Mouse (Mus musculus) midbrain, embryonic 15.5 days (tissue): Measurements from ENCODE around the gene Odc1. TPM values are rescaled to one million over a fixed set of nuclear protein-coding genes. Genes with fewer than 3 reads are reported as not detected.

Experiments used
- ATAC-seq: fragments of 200-750 bp; cut with Nextera tagmentation; replicated peaks from 2 replicates; pipeline ENCODE4 v1.8.0; 2017; ENCODE audit warnings: moderate TSS enrichment
- H3K27ac ChIP-seq: fragments of 300-500 bp; sonication (generic); 2 replicates; pipeline ENCODE4 v1.5.1; 2015; ENCODE audit warnings: mild to moderate bottlenecking, inconsistent platforms
- H3K27me3 ChIP-seq: fragments of 300-500 bp; sonication (generic); replicated peaks from 2 replicates; pipeline ENCODE4 v1.6.1; 2015; ENCODE audit warnings: inconsistent platforms
- H3K36me3 ChIP-seq: fragments of 300-500 bp; sonication (generic); replicated peaks from 2 replicates; pipeline ENCODE4 v1.6.1; 2015; ENCODE audit warnings: inconsistent platforms
- H3K4me1 ChIP-seq: fragments of 300-500 bp; sonication (generic); 2 replicates; pipeline ENCODE4 v1.6.1; 2015; ENCODE audit warnings: inconsistent platforms
- H3K4me2 ChIP-seq: fragments of 300-500 bp; sonication (generic); 2 replicates; pipeline ENCODE4 v1.6.1; 2015; ENCODE audit warnings: inconsistent platforms, mild to moderate bottlenecking, moderate library complexity
- H3K4me3 ChIP-seq: fragments of 300-500 bp; sonication (generic); 2 replicates; pipeline ENCODE4 v1.5.1; 2015; ENCODE audit warnings: mild to moderate bottlenecking, inconsistent platforms
- H3K9ac ChIP-seq: fragments of 300-500 bp; sonication (generic); 2 replicates; pipeline ENCODE4 v1.6.1; 2015; ENCODE audit warnings: mild to moderate bottlenecking, inconsistent platforms
- H3K9me3 ChIP-seq: fragments of 300-500 bp; sonication (generic); 2 replicates; pipeline ENCODE4 v1.6.1; 2016; ENCODE audit warnings: inconsistent platforms
- WGBS: fragments of 180-500 bp; shearing (Covaris S2); methylation state at CpG from one replicate; pipeline ENCODE4 v1.1.7; 2015; ENCODE audit warnings: mixed read lengths; 5-methylcytosine and 5-hydroxymethylcytosine counted together
- polyA plus RNA-seq: library from polyadenylated mRNA; unstranded; fragments of >200 nt; fragmentation: Nextera tagmentation; extraction: Ambion mirVana; gene quantifications from 2 replicates; pipeline ENCODE4 v1.2.1, GENCODE M21; 2015

Odc1 gene
- polyA plus RNA-seq, 1 experiment from 2014 or later: 138 TPM

GRCm38 (mm10) chr12:17575156-17575910 lies 30.7 kb downstream of the Odc1 start:
- Histone ChIP-seq H3K9me3 (no peaks in the 10 kb centered on the region), H3K27me3 (no peaks in the 10 kb centered on the region), H3K4me2 (no peak overlapping the region), H3K4me3 (no peak overlapping the region), H3K9ac (no peak overlapping the region), H3K27ac (no peak overlapping the region), H3K4me1 (0 out of 2 replicates have a peak, but pooled peaks cover 11% of the 10 kb centered on the region), H3K36me3 (no peaks in the 10 kb centered on the region)
- 64% methylated on average over 5 of the region's 5 CpGs for WGBS
- 0 out of 2 replicates have a peak, but pooled peaks have one; percentile 7 for ATAC-seq

- Histone ChIP-seq H3K9ac (no peak overlapping the region), H3K27ac (no peak overlapping the region)
- 8% methylated on average over 6 of the region's 6 CpGs for WGBS
These were observed 31.4 kb downstream of the Odc1 start for GRCm38 (mm10) chr12:17576041-17576440.

GRCm38 (mm10) chr12:17578601-17579000 lies 34.0 kb downstream of the Odc1 start:
- no peak overlapping the region for H3K27ac ChIP-seq
- no peak overlapping the region for H3K9ac ChIP-seq
- H3K4me1 ChIP-seq: 0 out of 2 replicates have a peak, but pooled peaks cover 11% of the 10 kb centered on the region
- ATAC-seq: no peak
- no peaks in the 10 kb centered on the region for H3K27me3 ChIP-seq
- H3K4me3 ChIP-seq: no peak overlapping the region
- WGBS: 56% methylated on average over 4 of the region's 4 CpGs
- H3K4me2 ChIP-seq: no peak overlapping the region
- H3K36me3 ChIP-seq: no peaks in the 10 kb centered on the region
- H3K9me3 ChIP-seq: no peaks in the 10 kb centered on the region

More at GRCm38 (mm10) chr12:17576041-17576440, 31.4 kb downstream of the Odc1 start:
- H3K4me1 ChIP-seq: 0 out of 2 replicates have a peak, but pooled peaks cover 11% of the 10 kb centered on the region
- no peaks in the 10 kb centered on the region for H3K9me3 ChIP-seq
- no peak overlapping the region for H3K4me2 ChIP-seq
- no peak overlapping the region for H3K4me3 ChIP-seq
- H3K27me3 ChIP-seq: no peaks in the 10 kb centered on the region
- H3K36me3 ChIP-seq: no peaks in the 10 kb centered on the region
- 0 out of 2 replicates have a peak, but pooled peaks have one; percentile 53 for ATAC-seq

GRCm38 (mm10) chr12:17581001-17581400 lies 36.4 kb downstream of the Odc1 start:
- no peak overlapping the region for H3K4me2 ChIP-seq
- H3K36me3 ChIP-seq: no peaks in the 10 kb centered on the region
- H3K27me3 ChIP-seq: no peaks in the 10 kb centered on the region
- H3K4me3 ChIP-seq: no peak overlapping the region
- no peaks in the 10 kb centered on the region for H3K9me3 ChIP-seq
- 0 out of 2 replicates have a peak, but pooled peaks cover 5% of the 10 kb centered on the region for H3K4me1 ChIP-seq
- WGBS: 67% methylated on average over 6 of the region's 6 CpGs
- no peak overlapping the region for H3K27ac ChIP-seq
- no peak overlapping the region for H3K9ac ChIP-seq
- no peak for ATAC-seq

- no peak for ATAC-seq
- Histone ChIP-seq H3K9me3 (no peaks in the 10 kb centered on the region), H3K4me2 (no peak overlapping the region), H3K4me1 (no peaks in the 10 kb centered on the region), H3K9ac (no peak overlapping the region), H3K4me3 (no peak overlapping the region), H3K27me3 (no peaks in the 10 kb centered on the region), H3K36me3 (no peaks in the 10 kb centered on the region), H3K27ac (no peak overlapping the region)
- 92% methylated on average over 4 of the region's 4 CpGs for WGBS
These were observed 37.8 kb downstream of the Odc1 start for GRCm38 (mm10) chr12:17582406-17582805.

- no peaks in the 10 kb centered on the region for H3K36me3 ChIP-seq
- no peaks in the 10 kb centered on the region for H3K27me3 ChIP-seq
- ATAC-seq: peak; percentile 81
- H3K4me3 ChIP-seq: no peak overlapping the region
- no peak overlapping the region for H3K4me2 ChIP-seq
- H3K27ac ChIP-seq: no peak overlapping the region
- H3K9me3 ChIP-seq: no peaks in the 10 kb centered on the region
- WGBS: 29% methylated on average over 3 of the region's 3 CpGs
- no peak overlapping the region for H3K9ac ChIP-seq
- H3K4me1 ChIP-seq: no peaks in the 10 kb centered on the region
These were observed 39.3 kb downstream of the Odc1 start for GRCm38 (mm10) chr12:17583860-17584259.

GRCm38 (mm10) chr12:17586011-17586410 lies 41.4 kb downstream of the Odc1 start:
- Histone ChIP-seq H3K9me3 (no peaks in the 10 kb centered on the region), H3K36me3 (no peaks in the 10 kb centered on the region), H3K27ac (no peak overlapping the region), H3K27me3 (no peaks in the 10 kb centered on the region), H3K4me1 (no peaks in the 10 kb centered on the region), H3K9ac (no peak overlapping the region), H3K4me2 (no peak overlapping the region), H3K4me3 (no peak overlapping the region)
- no peak for ATAC-seq
- 86% methylated on average over 3 of the region's 3 CpGs for WGBS

- Histone ChIP-seq H3K9ac (no peak overlapping the region), H3K4me1 (no peaks in the 10 kb centered on the region), H3K36me3 (no peaks in the 10 kb centered on the region), H3K27ac (no peak overlapping the region), H3K27me3 (no peaks in the 10 kb centered on the region), H3K4me3 (no peak overlapping the region), H3K4me2 (no peak overlapping the region), H3K9me3 (no peaks in the 10 kb centered on the region)
- no peak for ATAC-seq
- WGBS: 85% methylated on average over 3 of the region's 3 CpGs
These were observed 43.8 kb downstream of the Odc1 start for GRCm38 (mm10) chr12:17588436-17588835.

- H3K27me3 ChIP-seq: no peaks in the 10 kb centered on the region
- 94% methylated on average over 7 of the region's 7 CpGs for WGBS
- no peak overlapping the region for H3K27ac ChIP-seq
- no peak overlapping the region for H3K9ac ChIP-seq
- ATAC-seq: no peak
- H3K9me3 ChIP-seq: no peaks in the 10 kb centered on the region
- H3K4me1 ChIP-seq: no peaks in the 10 kb centered on the region
- no peak overlapping the region for H3K4me3 ChIP-seq
- no peak overlapping the region for H3K4me2 ChIP-seq
- H3K36me3 ChIP-seq: no peaks in the 10 kb centered on the region
These were observed 44.5 kb downstream of the Odc1 start for GRCm38 (mm10) chr12:17588906-17589612.

- Histone ChIP-seq H3K27ac (no peak overlapping the region), H3K4me3 (no peak overlapping the region), H3K9ac (no peak overlapping the region), H3K9me3 (no peaks in the 10 kb centered on the region), H3K4me1 (no peaks in the 10 kb centered on the region), H3K27me3 (no peaks in the 10 kb centered on the region), H3K36me3 (no peaks in the 10 kb centered on the region), H3K4me2 (no peak overlapping the region)
- no peak for ATAC-seq
- WGBS: 87% methylated on average over 4 of the region's 4 CpGs
These were observed 46.7 kb downstream of the Odc1 start for GRCm38 (mm10) chr12:17591249-17591648.

- H3K27me3 ChIP-seq: no peaks in the 10 kb centered on the region
- no peak overlapping the region for H3K4me2 ChIP-seq
- H3K9me3 ChIP-seq: no peaks in the 10 kb centered on the region
- no peak overlapping the region for H3K27ac ChIP-seq
- ATAC-seq: no peak
- 94% methylated on average over 2 of the region's 2 CpGs for WGBS
- no peak overlapping the region for H3K4me3 ChIP-seq
- H3K36me3 ChIP-seq: no peaks in the 10 kb centered on the region
- H3K9ac ChIP-seq: no peak overlapping the region
- no peaks in the 10 kb centered on the region for H3K4me1 ChIP-seq
These were observed 49.4 kb downstream of the Odc1 start for GRCm38 (mm10) chr12:17593956-17594355.

- H3K9ac ChIP-seq: no peak overlapping the region
- H3K27ac ChIP-seq: no peak overlapping the region
- H3K36me3 ChIP-seq: no peaks in the 10 kb centered on the region
- H3K27me3 ChIP-seq: no peaks in the 10 kb centered on the region
- no peaks in the 10 kb centered on the region for H3K9me3 ChIP-seq
- H3K4me3 ChIP-seq: no peak overlapping the region
- no peaks in the 10 kb centered on the region for H3K4me1 ChIP-seq
- ATAC-seq: no peak
- no peak overlapping the region for H3K4me2 ChIP-seq
- WGBS: 92% methylated on average over 4 of the region's 4 CpGs
These were observed 50.1 kb downstream of the Odc1 start for GRCm38 (mm10) chr12:17594701-17595100.
